Mouse (Mus musculus) embryonic facial prominence, embryonic 10.5 days (tissue): Measurements from ENCODE around the gene Cnn2. TPM values are rescaled to one million over a fixed set of nuclear protein-coding genes. Genes with fewer than 3 reads are reported as not detected.
A peak's percentile ranks its signal among the peaks of the same experiment; 100 is the strongest.

ENCODE experiments used
- DNase-seq: peaks from one replicate; pipeline ENCODE4 v3.0.0-alpha.2; 2017; ENCODE audit warnings: low spot score
- H3K27ac ChIP-seq: fragments of 300-500 bp; sonication (generic); replicated peaks from 2 replicates; pipeline ENCODE4 v1.5.1; 2016; ENCODE audit warnings: mild to moderate bottlenecking
- H3K27me3 ChIP-seq: fragments of 300-500 bp; sonication (generic); replicated peaks from 2 replicates; pipeline ENCODE4 v1.6.1; 2016; ENCODE audit warnings: low read depth, mild to moderate bottlenecking; ENCODE audit not compliant: poor library complexity, severe bottlenecking
- H3K36me3 ChIP-seq: fragments of 300-500 bp; sonication (generic); replicated peaks from 2 replicates; pipeline ENCODE4 v1.6.1; 2016; ENCODE audit warnings: mild to moderate bottlenecking, moderate library complexity
- H3K4me1 ChIP-seq: fragments of 300-500 bp; sonication (generic); 2 replicates; pipeline ENCODE4 v1.6.1; 2016
- H3K4me3 ChIP-seq: fragments of 300-500 bp; sonication (generic); 2 replicates; pipeline ENCODE4 v1.5.1; 2016; ENCODE audit warnings: mild to moderate bottlenecking, moderate library complexity
- H3K9me3 ChIP-seq: fragments of 300-500 bp; sonication (generic); 2 replicates; pipeline ENCODE4 v1.6.1; 2016; ENCODE audit warnings: mild to moderate bottlenecking
- WGBS: fragments of 180-500 bp; shearing (Covaris S2); methylation state at CpG from one replicate; pipeline ENCODE4 v1.1.7; 2016; 5-methylcytosine and 5-hydroxymethylcytosine counted together
- polyA plus RNA-seq: library from polyadenylated mRNA; unstranded; fragments of >200 nt; fragmentation: Nextera tagmentation; extraction: Ambion mirVana; gene quantifications from 2 replicates; pipeline ENCODE4 v1.2.1, GENCODE M21; 2016

The Cnn2 gene
- polyA plus RNA-seq, 1 experiment from 2014 or later, result 253 TPM

GRCm38 (mm10) chr10:79985334-79986231 is 2.8 kb upstream of the Cnn2 start:
- Histone ChIP-seq H3K4me1 (peaks cover 72% of the 10 kb centered on the region), H3K27me3 (peaks cover 36% of the 10 kb centered on the region), H3K9me3 (no peaks in the 10 kb centered on the region), H3K36me3 (peaks cover 15% of the 10 kb centered on the region), H3K4me3 (peak overlapping the region; percentile 69), H3K27ac (peak overlapping the region; percentile 92)
- peak; percentile 64 for DNase-seq
- 5% methylated on average over 35 of the region's 35 CpGs for WGBS

- WGBS, result 44% methylated on average over 6 of the region's 6 CpGs
- Histone ChIP-seq H3K9me3 (peaks cover 4% of the 10 kb centered on the region; the same call in 1 of the 2 replicates), H3K27ac (peak overlapping the region; percentile 92), H3K4me3 (peak overlapping the region; percentile 69), H3K4me1 (peaks cover 73% of the 10 kb centered on the region), H3K36me3 (peaks cover 15% of the 10 kb centered on the region), H3K27me3 (peaks cover 36% of the 10 kb centered on the region)
- no peak for DNase-seq
Measured at GRCm38 (mm10) chr10:79986232-79986878, 2.0 kb upstream of the Cnn2 start.

GRCm38 (mm10) chr10:79986963-79987362 is 1.4 kb upstream of the Cnn2 start:
- Histone ChIP-seq H3K4me3 (peak overlapping the region; percentile 69), H3K27ac (peak overlapping the region; percentile 90), H3K4me1 (peaks cover 68% of the 10 kb centered on the region), H3K9me3 (peaks cover 9% of the 10 kb centered on the region; the same call in 1 of the 2 replicates), H3K36me3 (peaks cover 15% of the 10 kb centered on the region), H3K27me3 (peaks cover 36% of the 10 kb centered on the region)
- WGBS, result 4% methylated on average over 11 of the region's 11 CpGs
- DNase-seq, result peak; percentile 91

GRCm38 (mm10) chr10:79987771-79988505 is 446 bp upstream of the Cnn2 start:
- DNase-seq, result peak; percentile 48

GRCm38 (mm10) chr10:79989272-79989786 is 945 bp downstream of the Cnn2 start:
- peaks cover 39% of the 10 kb centered on the region for H3K36me3 ChIP-seq
- H3K27me3 ChIP-seq, result peaks cover 36% of the 10 kb centered on the region
- H3K27ac ChIP-seq, result peak overlapping the region; percentile 90
- peak overlapping the region; percentile 69 for H3K4me3 ChIP-seq
- no peak for DNase-seq
- H3K9me3 ChIP-seq, result peaks cover 9% of the 10 kb centered on the region; the same call in 1 of the 2 replicates
- 28% methylated on average over 8 of the region's 8 CpGs for WGBS
- peaks cover 53% of the 10 kb centered on the region for H3K4me1 ChIP-seq

More at GRCm38 (mm10) chr10:79987771-79988505, 446 bp upstream of the Cnn2 start:
- Histone ChIP-seq H3K4me3 (peak overlapping the region; percentile 69), H3K9me3 (peaks cover 9% of the 10 kb centered on the region; the same call in 1 of the 2 replicates), H3K4me1 (peaks cover 60% of the 10 kb centered on the region), H3K27ac (peak overlapping the region; percentile 90), H3K36me3 (peaks cover 25% of the 10 kb centered on the region), H3K27me3 (peaks cover 36% of the 10 kb centered on the region)
- 10% methylated on average over 27 of the region's 27 CpGs for WGBS

GRCm38 (mm10) chr10:79989870-79990269 is 1.5 kb downstream of the Cnn2 start:
- Histone ChIP-seq H3K27ac (peak overlapping the region; percentile 90), H3K4me3 (peak overlapping the region; percentile 69), H3K4me1 (peaks cover 53% of the 10 kb centered on the region), H3K36me3 (peaks cover 44% of the 10 kb centered on the region), H3K9me3 (peaks cover 9% of the 10 kb centered on the region; the same call in 1 of the 2 replicates), H3K27me3 (peaks cover 36% of the 10 kb centered on the region)
- 6% methylated on average over 15 of the region's 15 CpGs for WGBS
- peak; percentile 82 for DNase-seq

GRCm38 (mm10) chr10:79991099-79991498 is 2.7 kb downstream of the Cnn2 start:
- Histone ChIP-seq H3K27me3 (peaks cover 36% of the 10 kb centered on the region), H3K4me1 (peaks cover 50% of the 10 kb centered on the region), H3K9me3 (peaks cover 9% of the 10 kb centered on the region; the same call in 1 of the 2 replicates), H3K36me3 (peaks cover 52% of the 10 kb centered on the region), H3K4me3 (peak overlapping the region; percentile 69; the same call in 1 of the 2 replicates), H3K27ac (no peak overlapping the region)
- DNase-seq, result no peak
- WGBS, result 69% methylated on average over 12 of the region's 12 CpGs

GRCm38 (mm10) chr10:79991548-79991947 is 3.2 kb downstream of the Cnn2 start:
- WGBS, result 87% methylated on average over 6 of the region's 6 CpGs
- H3K27ac ChIP-seq, result no peak overlapping the region
- peaks cover 9% of the 10 kb centered on the region; the same call in 1 of the 2 replicates for H3K9me3 ChIP-seq
- DNase-seq, result no peak
- H3K36me3 ChIP-seq, result peaks cover 52% of the 10 kb centered on the region
- 0 out of 2 replicates have a peak overlapping the region, but pooled peaks have one; percentile 69 for H3K4me3 ChIP-seq
- H3K4me1 ChIP-seq, result peaks cover 49% of the 10 kb centered on the region
- H3K27me3 ChIP-seq, result peaks cover 36% of the 10 kb centered on the region

- H3K9me3 ChIP-seq, result peaks cover 9% of the 10 kb centered on the region; the same call in 1 of the 2 replicates
- H3K36me3 ChIP-seq, result peaks cover 52% of the 10 kb centered on the region
- H3K4me1 ChIP-seq, result peaks cover 40% of the 10 kb centered on the region
- DNase-seq, result no peak
- WGBS, result 93% methylated on average over 16 of the region's 16 CpGs
- H3K4me3 ChIP-seq, result no peak overlapping the region
- H3K27me3 ChIP-seq, result peaks cover 31% of the 10 kb centered on the region
- H3K27ac ChIP-seq, result no peak overlapping the region
Measured at GRCm38 (mm10) chr10:79994397-79995115, 6.2 kb downstream of the Cnn2 start.

- no peak overlapping the region; the same call in 1 of the 2 replicates for H3K27ac ChIP-seq
- no peak for DNase-seq
- H3K4me3 ChIP-seq, result peak overlapping the region; percentile 68; the same call in 1 of the 2 replicates
- peaks cover 51% of the 10 kb centered on the region for H3K36me3 ChIP-seq
- 87% methylated on average over 1 of the region's 1 CpGs for WGBS
- peaks cover 9% of the 10 kb centered on the region; the same call in 1 of the 2 replicates for H3K9me3 ChIP-seq
- peaks cover 35% of the 10 kb centered on the region for H3K27me3 ChIP-seq
- peaks cover 33% of the 10 kb centered on the region for H3K4me1 ChIP-seq
Measured at GRCm38 (mm10) chr10:79995636-79996035, 7.3 kb downstream of the Cnn2 start.
